ENCODE assay signal across 8 mouse cellular contexts in the genomic region with DNA sequence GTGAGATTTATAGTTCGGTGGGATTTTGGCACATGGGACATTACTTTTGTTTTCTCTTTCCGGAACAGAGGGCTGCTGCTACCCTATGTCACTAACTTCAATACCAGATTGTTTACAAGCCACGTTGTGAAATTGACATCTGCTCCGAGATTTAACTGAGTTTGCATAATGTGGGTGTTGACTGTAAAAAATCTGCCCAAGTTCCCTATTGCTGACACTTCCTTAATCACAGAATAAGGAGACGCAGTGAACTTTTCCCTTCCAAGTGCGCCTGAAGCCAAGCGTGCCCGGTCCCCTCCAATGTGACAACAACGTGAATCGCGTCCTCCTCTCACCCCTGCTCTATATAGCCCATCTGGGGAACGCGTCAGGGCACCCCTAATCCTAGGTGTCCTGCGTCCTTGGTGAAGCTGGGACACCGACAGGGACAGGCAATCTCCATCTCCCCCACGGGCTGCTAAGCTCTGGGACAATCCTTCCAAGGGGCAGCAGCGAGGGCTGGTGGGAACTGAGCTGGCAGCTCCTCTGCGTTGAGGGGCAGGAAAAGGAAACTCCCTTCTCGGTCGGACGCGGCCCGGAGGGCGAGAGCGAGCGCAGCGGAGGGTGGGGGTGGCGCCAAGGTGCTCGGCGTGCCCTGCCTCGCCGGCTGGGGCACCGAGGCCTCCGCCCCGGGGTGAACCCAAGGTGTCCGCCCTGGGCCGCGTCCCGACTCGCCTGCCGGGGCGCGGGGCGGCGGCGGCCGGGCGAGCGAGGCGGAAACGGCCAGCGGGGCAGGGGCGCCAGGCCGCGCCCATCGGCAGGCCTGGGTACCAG. TPM values are rescaled to one million over a fixed set of nuclear protein-coding genes. Genes with fewer than 3 reads are reported as not detected.
A peak's percentile ranks its signal among the peaks of the same experiment; 100 is the strongest.
DNase-seq lines count a peak whose midpoint lies in the region; ATAC-seq and TF ChIP-seq lines count a peak whose summit lies in the region.

No protein-coding gene starts in this region.

- peaks cover 14 to 50% of the 10 kb centered on the region in 2 experiments for H3K4me1 ChIP-seq in CH12.LX (ENCODE audit: control insufficient read depth in 1 of 2, insufficient read depth in 2 of 2)
- peaks cover 27% of the 10 kb centered on the region for H3K4me1 ChIP-seq in forebrain, embryonic 12.5 days
- peaks cover 50% of the 10 kb centered on the region for H3K4me1 ChIP-seq in liver, embryonic 15.5 days (replicated peaks)
- peaks cover 23% of the 10 kb centered on the region; the same call in 1 of the 2 replicates for H3K4me1 ChIP-seq in stomach, embryonic 15.5 days

- peak overlapping the region; percentile 85 for H3K27ac ChIP-seq in CH12.LX (ENCODE audit: insufficient read depth, low read depth)
- H3K27ac ChIP-seq in forebrain, embryonic 12.5 days, result peak overlapping the region; percentile 99
- peak overlapping the region; percentile 100 for H3K27ac ChIP-seq in liver, embryonic 15.5 days (replicated peaks)
- H3K27ac ChIP-seq in stomach, embryonic 15.5 days, result peak overlapping the region; percentile 100

- H3K9ac ChIP-seq in CH12.LX (ENCODE audit: insufficient read depth, low read depth), result peak overlapping the region; percentile 79
- H3K9ac ChIP-seq in forebrain, embryonic 12.5 days, result peak overlapping the region; percentile 94
- H3K9ac ChIP-seq in liver, embryonic 15.5 days, result peak overlapping the region; percentile 87
- H3K9ac ChIP-seq in stomach, embryonic 15.5 days, result peak overlapping the region; percentile 60

- peak; percentile 58 for TF ChIP-seq POLR2A in CH12.LX (IDR thresholded peaks at IDR 0.05; ENCODE audit: low read depth, low read length)

- dilution Hi-C loops in CH12.LX (cut with MboI; ENCODE audit: extremely low pct_ligation_motif_present, extremely low pct_unique_long_range_greater_than_20kb, low sequenced_read_pairs), result no loop called here

- WGBS in forebrain, embryonic 12.5 days, result under 1% methylated on average over 37 of the region's 56 CpGs
- under 1% methylated on average over 56 of the region's 56 CpGs for WGBS in liver, embryonic 15.5 days (ENCODE audit: insufficient replicate concordance)
- WGBS in stomach, embryonic 15.5 days, result under 1% methylated on average over 34 of the region's 56 CpGs

- peak overlapping the region; percentile 99 for H3K4me2 ChIP-seq in CH12.LX (ENCODE audit: insufficient read depth, low read depth, poor library complexity, severe bottlenecking)
- peak overlapping the region; percentile 85 for H3K4me2 ChIP-seq in forebrain, embryonic 12.5 days
- H3K4me2 ChIP-seq in liver, embryonic 15.5 days, result peak overlapping the region; percentile 74
- peak overlapping the region; percentile 79 for H3K4me2 ChIP-seq in stomach, embryonic 15.5 days

- TF ChIP-seq EP300 in CH12.LX (IDR thresholded peaks at IDR 0.05; ENCODE audit: low read length), result no peak

- peaks cover 0 to 21% of the 10 kb centered on the region in 2 experiments for H3K36me3 ChIP-seq in CH12.LX (replicated peaks in 1 of 2; ENCODE audit: control insufficient read depth in 1 of 2, insufficient read depth in 1 of 2, low read length in 1 of 2)
- no peaks in the 10 kb centered on the region for H3K36me3 ChIP-seq in forebrain, embryonic 12.5 days (replicated peaks)
- 0 out of 2 replicates have a peak, but pooled peaks cover 2% of the 10 kb centered on the region for H3K36me3 ChIP-seq in liver, embryonic 15.5 days (replicated peaks)
- no peaks in the 10 kb centered on the region for H3K36me3 ChIP-seq in stomach, embryonic 15.5 days

- H3K79me2 ChIP-seq in CH12.LX (replicated peaks; ENCODE audit: control insufficient read depth, extremely low read depth, insufficient read depth, poor library complexity, severe bottlenecking), result peaks cover 41% of the 10 kb centered on the region

- ATAC-seq in forebrain, embryonic 12.5 days (ENCODE audit: low FRiP score), result no peak; the same call in 1 of the 2 replicates
- ATAC-seq in liver, embryonic 15.5 days (ENCODE audit: insufficient read depth), result peak; percentile 75
- ATAC-seq in stomach, embryonic 15.5 days (ENCODE audit: insufficient read depth, low FRiP score, low read depth), result peak; percentile 68

- DNase-seq in CH12.LX (ENCODE audit: extremely low read depth), result peak; percentile 78
- DNase-seq in c-Kit-positive CD71-negative TER-119-negative erythroid progenitor cells, embryonic 14.5 days (ENCODE audit: low read depth), result peak; percentile 25
- DNase-seq in heart, postnatal 10 days, result peak; percentile 78 to 80
- DNase-seq in kidney, postnatal 4 days, result peak; percentile 76 to 84
- DNase-seq in neural tube, embryonic 10.5 days (ENCODE audit: extremely low spot score, low spot score), result peak; percentile 76

- H3K4me3 ChIP-seq in CH12.LX (replicated peaks in 1 of 3; ENCODE audit: low read depth in 2 of 3, low read length in 2 of 3, poor library complexity in 1 of 3), result peak overlapping the region; percentile 65 to 97 (median 77)
- H3K4me3 ChIP-seq in forebrain, embryonic 12.5 days (replicated peaks), result peak overlapping the region; percentile 94
- H3K4me3 ChIP-seq in liver, embryonic 15.5 days (replicated peaks), result peak overlapping the region; percentile 73
- H3K4me3 ChIP-seq in stomach, embryonic 15.5 days (replicated peaks), result peak overlapping the region; percentile 92

- H3K9me3 ChIP-seq in CH12.LX (replicated peaks; ENCODE audit: low read length), result no peaks in the 10 kb centered on the region
- no peaks in the 10 kb centered on the region for H3K9me3 ChIP-seq in forebrain, embryonic 12.5 days
- no peaks in the 10 kb centered on the region for H3K9me3 ChIP-seq in liver, embryonic 15.5 days (replicated peaks)
- no peaks in the 10 kb centered on the region for H3K9me3 ChIP-seq in stomach, embryonic 15.5 days

- no peaks in the 10 kb centered on the region for H3K27me3 ChIP-seq in CH12.LX (replicated peaks)
- no peaks in the 10 kb centered on the region for H3K27me3 ChIP-seq in forebrain, embryonic 12.5 days
- no peaks in the 10 kb centered on the region for H3K27me3 ChIP-seq in liver, embryonic 15.5 days
- H3K27me3 ChIP-seq in stomach, embryonic 15.5 days (replicated peaks), result no peaks in the 10 kb centered on the region

- TF ChIP-seq RAD21 in CH12.LX (IDR thresholded peaks at IDR 0.05; ENCODE audit: low read depth, low read length), result no peak

- TF ChIP-seq CTCF in CH12.LX (conservative IDR thresholded peaks at IDR 0.05 in 1 of 2, IDR thresholded peaks at IDR 0.05 in 1 of 2; ENCODE audit: low read depth in 2 of 2, low read length in 2 of 2), result no peak

- in situ Hi-C loops in CH12.LX (cut with MboI; ENCODE audit: low pct_ligation_motif_present, low pct_unique_long_range_greater_than_20kb, low sequenced_read_pairs), result loop anchor here (10.0 kb wide), 1 partner anchor 254 kb away; no protein-coding TSS in a partner anchor

- intact Hi-C loops in heart, postnatal 10 days (cut with DNase I), result loop anchor here (2.0 to 10.0 kb wide), 3 partner anchors 76 to 514 kb away; partner anchors contain the start of genes Hs2st1, Lmo4 and Selenof

TF ChIP-seq in CH12.LX, 34 proteins besides CTCF, POLR2A, EP300 and RAD21 (continues in another document):
- no peak for TF ChIP-seq MEF2A (IDR thresholded peaks at IDR 0.05; ENCODE audit: borderline replicate concordance, low read depth, low read length)
- no peak for TF ChIP-seq POLR2AphosphoS2 (IDR thresholded peaks at IDR 0.05; ENCODE audit: low read depth, low read length)
- no peak for TF ChIP-seq NRF1 (IDR thresholded peaks at IDR 0.05; ENCODE audit: low read depth, low read length)
- no peak for TF ChIP-seq SMC3 (IDR thresholded peaks at IDR 0.05; ENCODE audit: low read depth, low read length)
- no peak for TF ChIP-seq USF2 (conservative IDR thresholded peaks at IDR 0.05; ENCODE audit: low read depth, low read length)
- 0 out of 2 replicates have a peak, but pooled peaks have one; percentile 37 for TF ChIP-seq CHD2 (IDR thresholded peaks at IDR 0.05; ENCODE audit: low read length)
- TF ChIP-seq MAFK (IDR thresholded peaks at IDR 0.05; ENCODE audit: insufficient replicate concordance, low read length), result no peak
- TF ChIP-seq E2F4 (IDR thresholded peaks at IDR 0.05; ENCODE audit: insufficient replicate concordance, low read depth, low read length), result no peak
- TF ChIP-seq UBTF (IDR thresholded peaks at IDR 0.05; ENCODE audit: low read depth, low read length), result peak; percentile 53; the same call in 1 of the 2 replicates
- TF ChIP-seq GABPA (IDR thresholded peaks at IDR 0.05; ENCODE audit: insufficient replicate concordance, low read depth, low read length), result no peak
- no peak for TF ChIP-seq JUND (conservative IDR thresholded peaks at IDR 0.05; ENCODE audit: low read depth, low read length)
- TF ChIP-seq BHLHE40 (IDR thresholded peaks at IDR 0.05; ENCODE audit: low read depth, low read length), result peak; percentile 65
- peak; percentile 89 for TF ChIP-seq MAX (IDR thresholded peaks at IDR 0.05; ENCODE audit: low read length)
- peak; percentile 46; the same call in 1 of the 2 replicates for TF ChIP-seq MYC (IDR thresholded peaks at IDR 0.05; ENCODE audit: low read depth, low read length)
- no peak for TF ChIP-seq NELFE (IDR thresholded peaks at IDR 0.05; ENCODE audit: low read depth, low read length)
- TF ChIP-seq JUN (IDR thresholded peaks at IDR 0.05; ENCODE audit: insufficient read depth, low read depth, low read length), result no peak
- no peak for TF ChIP-seq RCOR1 (conservative IDR thresholded peaks at IDR 0.05; ENCODE audit: low read depth, low read length)
- no peak for TF ChIP-seq USF1 (IDR thresholded peaks at IDR 0.05; ENCODE audit: low read depth, low read length)
- TF ChIP-seq ZMIZ1 (IDR thresholded peaks at IDR 0.05; ENCODE audit: low read depth, low read length), result no peak
- 0 out of 2 replicates have a peak, but pooled peaks have one; percentile 30 for TF ChIP-seq ETS1 (conservative IDR thresholded peaks at IDR 0.05; ENCODE audit: low read depth, low read length)

RNA-seq across cellular contexts. Expression of gene Sh3glb1, which starts 0.8 kb away (rescaled TPM):
- 52.0 and 58.4 TPM in 2 replicates for total RNA-seq in CH12.LX (2012; rRNA removed)
- 112 and 115 TPM in 2 replicates for total RNA-seq in CH12.LX (2014; rRNA removed)
- 171 and 189 TPM in 2 replicates for polyA plus RNA-seq in CH12.LX (2012; ENCODE audit: insufficient read length, low read depth)
- polyA plus RNA-seq in forebrain, embryonic 12.5 days (2016; fragmentation: Nextera tagmentation; extraction: Ambion mirVana), result 93.6 and 94.0 TPM in 2 replicates
- total RNA-seq in heart, postnatal 10 days (2021), result 100 to 1,000 TPM; 288 to 292 TPM
- 79.7 and 86.7 TPM in 2 replicates for polyA plus RNA-seq in liver, embryonic 15.5 days (2015; fragmentation: Nextera tagmentation; extraction: Ambion mirVana)
- 98.1 and 103 TPM in 2 replicates for polyA plus RNA-seq in stomach, embryonic 15.5 days (2015; fragmentation: Nextera tagmentation; extraction: Ambion mirVana)

RNA-seq across cellular contexts. Expression of gene Clca3a1, which starts 41.5 kb away (rescaled TPM):
- total RNA-seq in CH12.LX (2012; rRNA removed) (not detected in 2 replicates), CH12.LX (2014; rRNA removed) (not detected in 2 replicates)
- 0.27 TPM in 1 of 2 replicates, not detected in the other for polyA plus RNA-seq in CH12.LX (2012; ENCODE audit: insufficient read length, low read depth)
- 0.12 and 0.20 TPM in 2 replicates for polyA plus RNA-seq in forebrain, embryonic 12.5 days (2016; fragmentation: Nextera tagmentation; extraction: Ambion mirVana)
- total RNA-seq in heart, postnatal 10 days (2021), result 1 to 10 TPM; 4.8 to 5.8 TPM
- 3.9 and 4.2 TPM in 2 replicates for polyA plus RNA-seq in liver, embryonic 15.5 days (2015; fragmentation: Nextera tagmentation; extraction: Ambion mirVana)
- polyA plus RNA-seq in stomach, embryonic 15.5 days (2015; fragmentation: Nextera tagmentation; extraction: Ambion mirVana), result 14.2 and 18.1 TPM in 2 replicates

Comparison
In these comparisons a context has a peak if more than half of its experiments do, and no peak if none do; other contexts are left out.
1. DNase-seq: peak in every context shown above with its lines; median percentile 80 in kidney, postnatal 4 days; 79 in heart, postnatal 10 days; 78 in CH12.LX; 76 in neural tube, embryonic 10.5 days; 25 in c-Kit-positive CD71-negative TER-119-negative erythroid progenitor cells, embryonic 14.5 days.